Mouse (Mus musculus) heart, embryonic 12.5 days (tissue): ENCODE measurements at regions not wholly inside any gene's neighbourhood (a gene's known extent, or its start where the extent isn't known, plus 50 kb on each side); places are given as distances from the start of the nearest gene placed in this dataset.

Experiments
- ATAC-seq: fragments of 200-750 bp; cut with Nextera tagmentation; 2 replicates; pipeline ENCODE4 v1.8.0; 2017; ENCODE audit warnings: moderate TSS enrichment, moderate library complexity; ENCODE audit not compliant: insufficient number of reproducible peaks, low FRiP score
- H3K27ac ChIP-seq: fragments of 300-500 bp; sonication (generic); 2 replicates; pipeline ENCODE4 v1.5.1; 2016; ENCODE audit warnings: mild to moderate bottlenecking, moderate library complexity; ENCODE audit not compliant: poor library complexity, severe bottlenecking
- H3K27me3 ChIP-seq: fragments of 300-500 bp; sonication (generic); replicated peaks from 2 replicates; pipeline ENCODE4 v1.6.1; 2016; ENCODE audit warnings: mild to moderate bottlenecking, moderate library complexity
- H3K36me3 ChIP-seq: fragments of 300-500 bp; sonication (generic); 2 replicates; pipeline ENCODE4 v1.6.1; 2016; ENCODE audit warnings: mild to moderate bottlenecking, moderate library complexity
- H3K4me1 ChIP-seq: fragments of 300-500 bp; sonication (generic); replicated peaks from 2 replicates; pipeline ENCODE4 v1.6.1; 2016; ENCODE audit warnings: mild to moderate bottlenecking
- H3K4me2 ChIP-seq: fragments of 300-500 bp; sonication (generic); 2 replicates; pipeline ENCODE4 v1.6.1; 2016; ENCODE audit warnings: mild to moderate bottlenecking, moderate library complexity
- H3K4me3 ChIP-seq: fragments of 300-500 bp; sonication (generic); 2 replicates; pipeline ENCODE4 v1.5.1; 2016; ENCODE audit warnings: mild to moderate bottlenecking
- H3K9ac ChIP-seq: fragments of 300-500 bp; sonication (generic); 2 replicates; pipeline ENCODE4 v1.6.1; 2016; ENCODE audit warnings: mild to moderate bottlenecking, moderate library complexity
- H3K9me3 ChIP-seq: fragments of 300-500 bp; sonication (generic); replicated peaks from 2 replicates; pipeline ENCODE4 v1.6.1; 2016; ENCODE audit warnings: mild to moderate bottlenecking, moderate library complexity
- WGBS: fragments of 180-500 bp; shearing (Covaris S2); methylation state at CpG from one replicate; pipeline ENCODE4 v1.1.7; 2016; 5-methylcytosine and 5-hydroxymethylcytosine counted together

GRCm38 (mm10) chr4:127826988-127827387 lies 143.8 kb downstream of the CK137956 start:
- WGBS: 77% methylated on average over 8 of the region's 8 CpGs
- Histone ChIP-seq H3K4me1 (no peaks in the 10 kb centered on the region), H3K27me3 (no peaks in the 10 kb centered on the region), H3K4me2 (no peak overlapping the region), H3K4me3 (no peak overlapping the region), H3K9ac (no peak overlapping the region), H3K36me3 (no peaks in the 10 kb centered on the region), H3K27ac (no peak overlapping the region), H3K9me3 (peaks cover 8% of the 10 kb centered on the region; the same call in 1 of the 2 replicates)
- no peak for ATAC-seq

GRCm38 (mm10) chr4:127819501-127819900 lies 151.2 kb downstream of the CK137956 start:
- Histone ChIP-seq H3K9me3 (peaks cover 9% of the 10 kb centered on the region), H3K4me1 (no peaks in the 10 kb centered on the region), H3K27me3 (no peaks in the 10 kb centered on the region), H3K36me3 (no peaks in the 10 kb centered on the region), H3K4me3 (no peak overlapping the region), H3K27ac (no peak overlapping the region), H3K4me2 (no peak overlapping the region), H3K9ac (no peak overlapping the region)
- ATAC-seq: no peak
- WGBS: 71% methylated on average over 8 of the region's 8 CpGs

DNA sequence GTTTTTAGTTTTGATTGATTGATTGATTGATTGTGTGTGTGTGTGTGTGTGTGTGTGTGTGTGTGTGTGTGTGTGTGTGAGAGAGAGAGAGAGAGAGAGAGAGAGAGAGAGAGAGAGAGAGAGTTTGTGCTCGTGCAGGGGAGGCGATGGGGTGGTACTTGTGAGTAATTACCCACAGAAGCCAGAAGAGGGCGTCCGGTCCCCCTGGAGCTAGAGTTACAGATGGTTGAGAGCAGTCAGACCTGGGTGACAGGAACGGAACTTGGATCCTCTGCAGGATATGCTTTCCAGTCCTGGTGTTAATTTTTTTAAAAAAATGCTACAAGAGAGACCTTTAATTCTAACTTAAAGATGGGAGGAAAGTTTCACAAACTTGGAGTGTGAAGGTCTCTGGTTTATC lies 151.7 kb downstream of the CK137956 start:
- H3K4me1 ChIP-seq: no peaks in the 10 kb centered on the region
- no peak overlapping the region for H3K4me3 ChIP-seq
- ATAC-seq: no peak
- no peak overlapping the region for H3K4me2 ChIP-seq
- no peak overlapping the region for H3K9ac ChIP-seq
- peaks cover 11% of the 10 kb centered on the region for H3K9me3 ChIP-seq
- no peaks in the 10 kb centered on the region for H3K36me3 ChIP-seq
- H3K27me3 ChIP-seq: no peaks in the 10 kb centered on the region
- H3K27ac ChIP-seq: no peak overlapping the region
- 68% methylated on average over 5 of the region's 5 CpGs for WGBS

DNA sequence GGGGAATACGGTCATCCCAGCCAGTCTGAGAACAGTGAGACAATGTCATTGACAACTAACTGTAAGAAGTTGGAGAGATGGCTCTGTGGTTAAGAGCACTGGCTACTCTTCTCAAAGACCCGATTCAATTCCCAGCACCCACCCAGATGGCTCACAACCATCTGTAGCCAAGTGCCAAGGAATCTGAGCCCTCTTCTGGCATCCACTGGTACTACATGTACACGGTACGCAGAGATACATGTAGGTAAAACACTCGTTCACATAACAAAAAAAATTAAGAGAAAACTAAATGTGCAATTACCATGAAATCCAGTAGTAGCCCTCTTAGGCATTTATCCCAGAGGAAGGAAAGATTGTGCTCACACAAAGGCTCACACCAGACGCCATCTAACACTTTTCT lies 156.1 kb downstream of the CK137956 start:
- Histone ChIP-seq H3K4me1 (no peaks in the 10 kb centered on the region), H3K27me3 (no peaks in the 10 kb centered on the region), H3K9me3 (peaks cover 15% of the 10 kb centered on the region), H3K4me3 (no peak overlapping the region), H3K27ac (no peak overlapping the region), H3K4me2 (no peak overlapping the region), H3K36me3 (no peaks in the 10 kb centered on the region), H3K9ac (no peak overlapping the region)
- ATAC-seq: no peak
- 83% methylated on average over 6 of the region's 6 CpGs for WGBS

- H3K27me3 ChIP-seq: no peaks in the 10 kb centered on the region
- no peak overlapping the region for H3K4me3 ChIP-seq
- ATAC-seq: no peak
- H3K4me2 ChIP-seq: no peak overlapping the region
- no peak overlapping the region for H3K9ac ChIP-seq
- no peaks in the 10 kb centered on the region for H3K36me3 ChIP-seq
- peaks cover 11% of the 10 kb centered on the region for H3K9me3 ChIP-seq
- H3K4me1 ChIP-seq: no peaks in the 10 kb centered on the region
- H3K27ac ChIP-seq: no peak overlapping the region
- WGBS: 70% methylated on average over 3 of the region's 3 CpGs
These were observed 158.7 kb downstream of the CK137956 start for GRCm38 (mm10) chr4:127812047-127812545.

GRCm38 (mm10) chr4:127810899-127811510 lies 159.7 kb downstream of the CK137956 start:
- 75% methylated on average over 7 of the region's 7 CpGs for WGBS
- Histone ChIP-seq H3K9ac (no peak overlapping the region), H3K27ac (no peak overlapping the region), H3K4me1 (no peaks in the 10 kb centered on the region), H3K27me3 (no peaks in the 10 kb centered on the region), H3K36me3 (no peaks in the 10 kb centered on the region), H3K4me2 (no peak overlapping the region), H3K4me3 (no peak overlapping the region), H3K9me3 (peaks cover 11% of the 10 kb centered on the region)
- ATAC-seq: no peak

- H3K27ac ChIP-seq: no peak overlapping the region
- ATAC-seq: no peak
- H3K36me3 ChIP-seq: no peaks in the 10 kb centered on the region
- no peak overlapping the region for H3K9ac ChIP-seq
- no peak overlapping the region for H3K4me3 ChIP-seq
- no peaks in the 10 kb centered on the region for H3K27me3 ChIP-seq
- no peaks in the 10 kb centered on the region for H3K4me1 ChIP-seq
- WGBS: 49% methylated on average over 6 of the region's 6 CpGs
- H3K4me2 ChIP-seq: no peak overlapping the region
- H3K9me3 ChIP-seq: peaks cover 7% of the 10 kb centered on the region
These were observed 161.7 kb downstream of the CK137956 start for GRCm38 (mm10) chr4:127809006-127809405.

- Histone ChIP-seq H3K9ac (no peak overlapping the region), H3K4me2 (no peak overlapping the region), H3K27ac (no peak overlapping the region), H3K9me3 (no peaks in the 10 kb centered on the region), H3K4me3 (no peak overlapping the region), H3K4me1 (no peaks in the 10 kb centered on the region), H3K27me3 (no peaks in the 10 kb centered on the region), H3K36me3 (no peaks in the 10 kb centered on the region)
- 82% methylated on average over 12 of the region's 12 CpGs for WGBS
- ATAC-seq: no peak
These were observed 181.5 kb downstream of the CK137956 start for GRCm38 (mm10) chr4:127789206-127789605.

- ATAC-seq: no peak
- H3K4me3 ChIP-seq: no peak overlapping the region
- H3K9ac ChIP-seq: no peak overlapping the region
- H3K4me2 ChIP-seq: no peak overlapping the region
- WGBS: 81% methylated on average over 3 of the region's 3 CpGs
- no peak overlapping the region for H3K27ac ChIP-seq
- no peaks in the 10 kb centered on the region for H3K27me3 ChIP-seq
- H3K36me3 ChIP-seq: no peaks in the 10 kb centered on the region
- no peaks in the 10 kb centered on the region for H3K4me1 ChIP-seq
- H3K9me3 ChIP-seq: no peaks in the 10 kb centered on the region
These were observed 185.0 kb downstream of the CK137956 start for GRCm38 (mm10) chr4:127785786-127786185.

DNA sequence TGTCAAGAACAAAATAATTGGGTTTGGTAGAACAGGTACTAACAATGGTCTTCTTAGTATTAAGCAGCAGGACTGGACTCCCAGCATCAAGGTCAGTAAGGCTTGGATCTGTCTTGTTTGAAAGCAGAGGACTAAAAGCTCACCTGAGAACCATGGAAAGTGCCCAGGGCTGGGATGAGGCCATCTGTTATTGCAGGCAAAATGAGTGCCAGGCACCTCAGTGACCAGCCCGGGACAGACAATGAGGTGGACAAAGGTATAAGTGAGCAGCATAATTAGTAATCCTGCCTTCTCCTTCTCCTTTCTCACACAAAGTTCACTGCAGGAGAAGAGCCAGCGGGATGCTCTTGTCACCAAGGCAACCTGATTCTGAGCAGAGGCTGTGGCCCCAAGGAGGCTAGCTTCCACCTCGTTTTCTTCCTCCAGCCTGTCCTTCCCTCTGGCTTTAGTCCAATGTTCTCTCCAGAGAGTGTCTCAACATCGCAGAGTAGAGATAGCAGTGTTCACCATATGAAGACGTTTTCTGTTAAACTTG lies 198.7 kb downstream of the CK137956 start:
- no peak overlapping the region for H3K4me3 ChIP-seq
- ATAC-seq: no peak
- H3K9ac ChIP-seq: no peak overlapping the region
- WGBS: 53% methylated on average over 5 of the region's 5 CpGs
- H3K4me2 ChIP-seq: no peak overlapping the region
- H3K27ac ChIP-seq: no peak overlapping the region
- H3K4me1 ChIP-seq: no peaks in the 10 kb centered on the region
- 0 out of 2 replicates have a peak, but pooled peaks cover 7% of the 10 kb centered on the region for H3K9me3 ChIP-seq
- no peaks in the 10 kb centered on the region for H3K27me3 ChIP-seq
- H3K36me3 ChIP-seq: no peaks in the 10 kb centered on the region

DNA sequence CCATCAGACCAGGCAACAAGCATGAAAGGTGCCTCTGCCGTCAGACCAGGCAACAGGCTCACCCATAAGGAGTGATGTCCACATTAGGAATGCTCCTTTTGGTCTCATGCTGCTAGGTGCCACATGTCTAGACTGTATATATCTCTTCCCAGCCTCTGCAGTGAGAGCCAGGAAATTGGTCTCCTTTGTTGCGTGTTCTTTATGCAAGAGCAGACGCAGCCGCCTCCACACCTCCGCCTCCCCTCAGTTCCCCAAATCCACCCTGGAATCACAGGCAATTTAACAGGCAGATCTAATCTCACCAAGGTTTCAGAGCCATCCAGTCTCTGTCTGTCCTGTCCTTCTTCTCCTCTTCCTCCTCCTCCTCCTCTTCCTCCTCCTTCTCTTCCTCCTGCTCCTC lies 207.0 kb downstream of the CK137956 start:
- Histone ChIP-seq H3K9me3 (no peaks in the 10 kb centered on the region), H3K9ac (no peak overlapping the region), H3K36me3 (no peaks in the 10 kb centered on the region), H3K4me2 (no peak overlapping the region), H3K4me1 (no peaks in the 10 kb centered on the region), H3K27me3 (no peaks in the 10 kb centered on the region), H3K27ac (no peak overlapping the region), H3K4me3 (no peak overlapping the region)
- ATAC-seq: no peak
- 85% methylated on average over 5 of the region's 5 CpGs for WGBS

DNA sequence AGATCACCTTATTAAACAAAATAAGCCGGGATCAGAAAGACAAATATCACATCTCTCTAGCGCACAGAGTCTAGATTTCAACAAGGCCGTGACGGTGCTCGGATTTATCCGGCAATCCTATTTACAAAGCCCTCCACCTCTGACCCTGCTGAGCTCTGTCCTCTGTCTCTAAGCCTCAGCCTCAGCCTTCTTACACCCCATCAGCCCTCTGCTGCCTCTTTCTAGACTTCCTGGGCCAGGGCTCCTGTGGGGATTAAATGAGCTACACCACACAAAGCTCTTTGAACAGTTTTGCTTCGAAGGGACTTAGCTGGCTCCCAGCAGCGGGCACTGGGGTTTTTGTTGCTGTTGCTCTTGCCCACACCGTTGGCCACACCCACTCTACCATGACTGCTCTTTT lies 211.8 kb downstream of the CK137956 start:
- Histone ChIP-seq H3K27me3 (no peaks in the 10 kb centered on the region), H3K4me3 (no peak overlapping the region), H3K4me2 (no peak overlapping the region), H3K27ac (no peak overlapping the region), H3K36me3 (no peaks in the 10 kb centered on the region), H3K9ac (no peak overlapping the region), H3K4me1 (no peaks in the 10 kb centered on the region), H3K9me3 (0 out of 2 replicates have a peak, but pooled peaks cover 8% of the 10 kb centered on the region)
- no peak for ATAC-seq
- 79% methylated on average over 9 of the region's 9 CpGs for WGBS
